Mouse (Mus musculus) spleen, adult 2 months (tissue): ENCODE data around the gene Plekha5. TPM values are rescaled to one million over a fixed set of nuclear protein-coding genes. Genes with fewer than 3 reads are reported as not detected.

Source experiments
- DNase-seq, 2 experiments: peaks; one replicate each; pipeline versions ENCODE4 v3.0.0 to v3.0.0-alpha.2; 2012 to 2021; ENCODE audit warnings: low spot score in 2 of 2, low read depth in 1 of 2
- H3K27ac ChIP-seq: fragments of 200-500 bp; 2 replicates; pipeline ENCODE4 v1.5.1; 2012; ENCODE audit warnings: low read length, inconsistent platforms; ENCODE audit not compliant: insufficient read depth
- H3K27me3 ChIP-seq: fragments of 200-500 bp; 2 replicates; pipeline ENCODE4 v1.6.1; 2012; ENCODE audit warnings: mild to moderate bottlenecking, moderate library complexity, low read length, inconsistent platforms; ENCODE audit not compliant: control insufficient read depth, insufficient read depth
- H3K36me3 ChIP-seq: fragments of 200-500 bp; 2 replicates; pipeline ENCODE4 v1.6.1; 2012; ENCODE audit warnings: mild to moderate bottlenecking, low read length, inconsistent platforms; ENCODE audit not compliant: control insufficient read depth, insufficient read depth
- H3K4me1 ChIP-seq: fragments of 200-500 bp; 2 replicates; pipeline ENCODE4 v1.6.1; 2011; ENCODE audit warnings: inconsistent platforms; ENCODE audit not compliant: control insufficient read depth, insufficient read depth, insufficient read length
- H3K4me3 ChIP-seq: fragments of 200-500 bp; 2 replicates; pipeline ENCODE4 v1.5.1; 2011; ENCODE audit warnings: mild to moderate bottlenecking, inconsistent platforms; ENCODE audit not compliant: insufficient read depth, insufficient read length; ENCODE audit errors: extremely low read depth
- CTCF ChIP-seq: fragments of 200-500 bp; IDR thresholded peaks from 2 replicates; pipeline ENCODE4 v1.5.1; 2011; ENCODE audit warnings: mild to moderate bottlenecking, inconsistent platforms; ENCODE audit not compliant: insufficient read depth, insufficient read length, insufficient replicate concordance; ENCODE audit errors: extremely low read depth
- POLR2A ChIP-seq: fragments of 200-500 bp; IDR thresholded peaks from 2 replicates; pipeline ENCODE4 v1.6.1; 2011; ENCODE audit warnings: low read depth, low read length, inconsistent platforms
- WGBS: fragments of 180-500 bp; shearing (Covaris S2); methylation state at CpG from one replicate; pipeline ENCODE4 v1.1.7; 2018; 5-methylcytosine and 5-hydroxymethylcytosine counted together
- polyA plus RNA-seq: library from polyadenylated mRNA; depleted of rRNA; stranded (reverse); fragments of >200 nt; gene quantifications from 2 replicates; pipeline ENCODE4 v1.2.3, GENCODE M21; 2012

The Plekha5 gene
- polyA plus RNA-seq, 1 experiment, result 8.1 TPM

- Histone ChIP-seq H3K4me3 (no peak overlapping the region), H3K27me3 (no peaks in the 10 kb centered on the region), H3K4me1 (no peaks in the 10 kb centered on the region), H3K27ac (no peak overlapping the region), H3K36me3 (no peaks in the 10 kb centered on the region)
- TF ChIP-seq POLR2A, result no peak
- no peak for TF ChIP-seq CTCF
- 89% methylated on average over 7 of the region's 7 CpGs for WGBS
- DNase-seq, result no peak
Measured at GRCm38 (mm10) chr6:140501841-140502240, 78.0 kb downstream of the Plekha5 start.

- DNase-seq, result no peak
- WGBS, result 89% methylated on average over 10 of the region's 10 CpGs
Measured at GRCm38 (mm10) chr6:140504796-140505195, 80.9 kb downstream of the Plekha5 start.

GRCm38 (mm10) chr6:140507605-140508004 is 83.8 kb downstream of the Plekha5 start:
- Histone ChIP-seq H3K27ac (no peak overlapping the region), H3K4me1 (no peaks in the 10 kb centered on the region), H3K36me3 (no peaks in the 10 kb centered on the region), H3K4me3 (no peak overlapping the region), H3K27me3 (no peaks in the 10 kb centered on the region)
- TF ChIP-seq POLR2A (no peak), CTCF (no peak)
- no peak for DNase-seq
- WGBS, result 85% methylated on average over 3 of the region's 3 CpGs

More at GRCm38 (mm10) chr6:140504796-140505195, 80.9 kb downstream of the Plekha5 start:
- Histone ChIP-seq H3K27ac (no peak overlapping the region), H3K4me3 (no peak overlapping the region), H3K4me1 (no peaks in the 10 kb centered on the region), H3K36me3 (no peaks in the 10 kb centered on the region), H3K27me3 (no peaks in the 10 kb centered on the region)
- no peak for TF ChIP-seq POLR2A
- no peak for TF ChIP-seq CTCF

- Histone ChIP-seq H3K27ac (no peak overlapping the region), H3K4me1 (no peaks in the 10 kb centered on the region), H3K27me3 (no peaks in the 10 kb centered on the region), H3K36me3 (no peaks in the 10 kb centered on the region), H3K4me3 (no peak overlapping the region)
- no peak for DNase-seq
- no peak for TF ChIP-seq CTCF
- no peak for TF ChIP-seq POLR2A
- WGBS, result 83% methylated on average over 13 of the region's 13 CpGs
Measured at GRCm38 (mm10) chr6:140508475-140509150, 84.8 kb downstream of the Plekha5 start.

- H3K4me1 ChIP-seq, result peaks cover under 1% of the 10 kb centered on the region; the same call in 1 of the 2 replicates
- no peaks in the 10 kb centered on the region for H3K36me3 ChIP-seq
- H3K27ac ChIP-seq, result no peak overlapping the region
- WGBS, result 74% methylated on average over 9 of the region's 9 CpGs
- no peak overlapping the region for H3K4me3 ChIP-seq
- TF ChIP-seq CTCF, result no peak
- TF ChIP-seq POLR2A, result no peak
- no peaks in the 10 kb centered on the region for H3K27me3 ChIP-seq
- DNase-seq, result no peak
Measured at GRCm38 (mm10) chr6:140509151-140509530, 85.3 kb downstream of the Plekha5 start.

- Histone ChIP-seq H3K27me3 (no peaks in the 10 kb centered on the region), H3K4me1 (peaks cover 2% of the 10 kb centered on the region; the same call in 1 of the 2 replicates), H3K4me3 (no peak overlapping the region), H3K36me3 (no peaks in the 10 kb centered on the region), H3K27ac (no peak overlapping the region)
- no peak for DNase-seq
- WGBS, result 81% methylated on average over 1 of the region's 1 CpGs
- TF ChIP-seq CTCF (no peak), POLR2A (no peak)
Measured at GRCm38 (mm10) chr6:140512016-140512415, 88.2 kb downstream of the Plekha5 start.

GRCm38 (mm10) chr6:140512427-140512826 is 88.6 kb downstream of the Plekha5 start:
- 86% methylated on average over 8 of the region's 8 CpGs for WGBS
- no peak for TF ChIP-seq CTCF
- TF ChIP-seq POLR2A, result no peak
- Histone ChIP-seq H3K27me3 (no peaks in the 10 kb centered on the region), H3K4me3 (no peak overlapping the region), H3K27ac (no peak overlapping the region), H3K4me1 (peaks cover 2% of the 10 kb centered on the region; the same call in 1 of the 2 replicates), H3K36me3 (no peaks in the 10 kb centered on the region)
- no peak for DNase-seq
